Mouse (Mus musculus) urinary bladder, postnatal 14 days (tissue): ENCODE measurements around the gene Soat2.
A peak's percentile ranks its signal among the peaks of the same experiment; 100 is the strongest.

Source experiments
- DNase-seq: peaks from one replicate; pipeline ENCODE4 v3.0.0; 2021; ENCODE audit warnings: low spot score

The Soat2 gene

DNA sequence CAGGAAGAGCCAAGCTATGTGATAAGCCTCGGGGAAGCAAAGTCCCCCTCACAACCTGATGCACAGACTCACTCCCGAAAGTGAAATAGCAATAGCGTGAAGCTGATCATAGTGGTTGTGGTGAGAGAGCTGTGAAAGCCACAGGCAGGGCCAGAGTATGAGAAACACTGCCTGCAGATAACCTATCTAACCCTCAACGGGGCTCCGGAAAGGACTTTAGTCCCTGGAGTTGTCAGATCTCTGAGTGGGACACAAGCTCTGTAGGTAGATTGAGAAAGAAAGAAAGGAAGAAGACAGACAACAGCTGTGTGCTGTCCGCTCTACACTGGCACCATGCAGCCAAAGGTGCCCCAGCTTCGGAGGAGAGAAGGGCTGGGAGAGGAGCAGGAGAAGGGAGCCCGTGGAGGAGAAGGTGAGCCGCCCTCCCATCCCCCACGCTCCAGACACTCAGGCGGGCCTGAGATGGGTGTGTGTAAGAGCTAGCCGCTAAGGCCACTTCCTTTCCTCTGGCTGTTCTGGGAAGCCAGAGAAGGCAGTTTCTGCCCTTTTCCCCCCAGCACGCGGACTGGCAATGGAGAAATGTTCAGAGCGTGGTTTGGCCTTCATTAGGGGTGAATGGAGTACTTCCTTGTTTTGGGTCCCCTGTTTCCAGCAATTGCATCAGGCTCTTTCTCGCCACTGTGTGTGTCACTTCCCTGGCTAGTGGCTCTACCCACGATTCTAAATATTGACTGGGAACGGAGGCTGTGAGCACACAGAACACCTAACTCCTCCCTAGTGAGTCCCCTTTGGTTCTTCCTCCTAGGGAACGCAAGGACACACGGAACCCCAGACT lies at the start of gene Soat2:
Gene Soat2, plus strand, starts transcription at position 226 of the 835 bp plus-strand sequence.
- DNase-seq = peak; percentile 58

GRCm38 (mm10) chr15:102100996-102101671 lies 49.2 kb upstream of the Soat2 start:
- DNase-seq = peak; percentile 41

- peak; percentile 51 for DNase-seq
These were observed 48.4 kb upstream of the Soat2 start for GRCm38 (mm10) chr15:102101672-102102541.

DNA sequence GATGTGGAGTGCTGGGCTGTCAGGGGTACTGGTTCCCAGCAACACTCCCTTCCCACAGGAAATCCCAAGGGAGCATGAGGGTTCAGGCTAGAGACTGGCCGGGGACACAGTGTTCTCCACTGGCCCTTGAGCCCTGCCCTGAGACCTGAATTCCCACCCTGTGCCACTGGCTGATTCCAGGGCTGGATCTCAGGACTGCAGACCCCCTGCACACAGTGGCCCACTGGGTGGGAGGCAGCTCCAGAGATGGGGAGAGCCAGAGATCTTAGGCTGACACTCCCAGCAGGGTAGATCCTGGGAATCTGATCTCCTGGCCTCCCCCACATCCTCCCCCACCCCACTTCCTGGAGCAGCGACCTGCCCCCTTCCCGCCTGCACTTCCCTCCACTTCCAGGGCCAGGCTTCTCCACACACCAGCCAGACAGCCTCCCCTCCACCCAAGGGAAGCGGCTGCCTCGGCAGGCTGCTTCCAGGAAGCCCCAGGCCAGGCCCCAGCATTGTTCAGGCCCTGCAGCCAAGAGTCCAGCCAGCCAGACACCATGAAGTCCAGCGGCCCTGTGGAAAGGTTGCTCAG lies 47.7 kb upstream of the Soat2 start:
- DNase-seq = peak; percentile 55

GRCm38 (mm10) chr15:102103371-102103946 lies 46.9 kb upstream of the Soat2 start:
- peak; percentile 56 for DNase-seq

DNA sequence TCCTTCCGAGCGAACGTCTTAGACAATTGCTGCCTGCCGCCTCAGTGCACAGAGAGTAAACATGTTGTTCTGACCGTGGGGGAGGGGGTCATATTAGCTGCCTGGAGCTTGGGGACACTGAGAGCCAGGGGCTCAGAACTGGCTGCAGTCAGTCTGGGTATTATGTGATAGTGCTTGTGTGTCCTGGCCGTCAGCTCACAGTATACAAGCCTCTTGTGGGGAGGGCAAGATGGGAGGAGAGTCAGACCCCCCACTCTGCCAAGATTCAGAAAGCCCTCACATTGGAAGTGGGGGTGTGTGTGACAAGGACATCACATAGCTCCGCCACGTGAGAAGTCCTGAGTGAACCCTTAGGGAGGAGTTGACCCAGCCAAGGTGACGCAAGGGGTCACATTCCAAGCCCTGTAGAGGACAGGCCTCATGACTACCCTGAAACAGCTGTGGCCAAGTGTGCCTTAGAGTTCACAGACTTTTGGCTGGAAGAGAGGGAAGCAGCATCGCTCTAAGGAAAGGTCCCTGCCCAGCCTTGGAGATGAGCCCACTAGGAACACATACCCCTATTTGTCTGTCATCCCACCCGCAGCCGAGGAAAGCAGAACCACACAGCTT lies 46.3 kb upstream of the Soat2 start:
- DNase-seq = peak; percentile 75

DNA sequence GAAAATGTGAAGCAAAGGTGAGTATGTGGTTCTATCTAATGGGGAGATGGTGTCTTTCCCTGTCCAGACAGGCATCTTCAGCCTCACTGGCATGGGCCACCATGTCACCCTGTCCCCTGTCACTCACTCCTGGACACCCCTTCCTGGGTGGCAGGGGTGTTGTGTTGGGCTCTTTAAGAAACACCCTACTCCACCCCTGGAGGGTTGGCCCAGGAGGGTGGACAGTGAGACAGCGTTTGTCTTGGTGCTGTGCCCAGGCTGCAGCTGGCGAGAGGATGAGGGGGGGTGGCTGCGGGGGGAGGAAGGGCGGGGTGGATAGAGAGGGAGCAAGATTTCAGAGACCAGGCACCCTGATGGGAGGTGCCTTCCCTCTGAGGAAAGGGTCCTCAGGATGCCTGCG lies 45.0 kb upstream of the Soat2 start:
- peak; percentile 82 for DNase-seq

GRCm38 (mm10) chr15:102105764-102106730 lies 44.3 kb upstream of the Soat2 start:
- DNase-seq = peak; percentile 44

DNA sequence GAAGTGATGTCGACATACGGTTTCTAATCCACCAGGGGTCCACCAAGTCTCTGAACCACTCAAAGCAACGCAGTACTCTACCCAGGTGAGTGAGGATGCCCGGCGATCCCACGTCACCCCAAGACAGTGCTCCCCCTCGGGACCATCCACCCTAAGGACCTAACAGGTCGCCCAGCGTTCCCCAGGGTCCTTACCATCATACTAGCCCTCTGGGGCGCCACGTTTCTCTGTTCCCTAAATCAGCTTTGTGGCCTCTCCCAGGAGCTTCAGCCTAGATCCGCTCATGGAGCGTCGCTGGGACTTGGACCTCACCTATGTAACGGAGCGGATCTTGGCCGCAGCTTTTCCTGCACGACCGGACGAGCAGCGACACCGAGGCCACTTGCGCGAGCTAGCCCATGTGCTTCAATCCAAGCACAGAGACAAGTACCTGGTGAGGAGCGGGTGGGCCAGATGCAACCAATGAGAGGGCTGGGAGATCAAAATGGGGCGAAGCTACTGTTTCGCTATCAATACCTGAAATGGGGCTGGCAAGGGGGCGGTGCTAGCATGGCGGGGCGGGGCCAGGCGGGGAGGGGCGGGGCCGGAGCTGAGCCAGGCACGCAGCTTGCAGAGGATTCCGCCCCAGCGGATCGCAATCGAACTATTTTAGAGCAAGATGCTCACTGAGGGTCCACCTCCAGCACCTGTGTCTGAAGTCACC lies 43.4 kb upstream of the Soat2 start:
- DNase-seq = peak; percentile 46

- peak; percentile 78 for DNase-seq
These were observed 42.4 kb upstream of the Soat2 start for GRCm38 (mm10) chr15:102107689-102108573.

DNA sequence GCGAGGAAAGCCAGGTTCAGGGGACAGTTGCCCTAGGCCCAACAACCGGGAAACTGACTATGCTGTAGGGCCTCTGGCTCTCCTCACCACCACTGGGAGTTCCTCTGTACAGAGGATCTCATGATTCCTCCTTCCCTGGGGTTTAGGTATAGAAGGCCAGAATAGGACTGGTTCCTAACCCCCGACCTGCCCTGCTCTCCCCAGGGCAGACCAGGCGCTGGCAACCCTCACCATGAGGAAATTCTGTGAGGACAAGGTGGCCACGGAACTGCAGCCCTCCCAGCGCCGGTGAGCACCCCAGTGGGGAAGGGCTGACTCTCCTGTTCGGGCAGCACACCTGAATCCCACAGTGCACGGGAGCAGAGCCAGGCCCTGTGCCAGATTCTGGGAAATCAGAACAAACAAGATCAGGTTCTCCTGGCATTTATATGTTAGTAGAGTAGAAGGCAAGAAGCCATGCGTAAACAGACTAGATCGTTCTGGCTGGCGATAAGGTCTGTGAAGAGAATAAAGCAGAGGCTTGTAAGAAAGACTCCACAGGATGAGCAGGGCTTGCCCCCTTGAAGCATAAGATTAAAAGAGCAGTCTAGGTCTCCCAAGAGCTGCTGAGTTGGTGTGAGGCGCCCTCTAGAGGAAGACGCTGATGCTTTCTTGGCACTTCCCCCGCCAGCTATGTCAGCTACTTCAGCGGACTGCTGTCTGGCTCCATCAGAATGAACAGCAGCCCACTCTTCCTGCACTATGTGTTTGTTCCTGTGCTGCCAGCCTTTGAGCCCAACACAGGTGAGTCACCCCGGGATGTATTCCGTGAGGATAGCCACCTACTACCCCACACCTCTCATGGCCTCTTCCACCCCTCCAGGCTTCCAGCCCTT lies 41.4 kb upstream of the Soat2 start:
- peak; percentile 81 for DNase-seq

- no peak for DNase-seq
These were observed 40.1 kb upstream of the Soat2 start for GRCm38 (mm10) chr15:102110271-102110670.

DNA sequence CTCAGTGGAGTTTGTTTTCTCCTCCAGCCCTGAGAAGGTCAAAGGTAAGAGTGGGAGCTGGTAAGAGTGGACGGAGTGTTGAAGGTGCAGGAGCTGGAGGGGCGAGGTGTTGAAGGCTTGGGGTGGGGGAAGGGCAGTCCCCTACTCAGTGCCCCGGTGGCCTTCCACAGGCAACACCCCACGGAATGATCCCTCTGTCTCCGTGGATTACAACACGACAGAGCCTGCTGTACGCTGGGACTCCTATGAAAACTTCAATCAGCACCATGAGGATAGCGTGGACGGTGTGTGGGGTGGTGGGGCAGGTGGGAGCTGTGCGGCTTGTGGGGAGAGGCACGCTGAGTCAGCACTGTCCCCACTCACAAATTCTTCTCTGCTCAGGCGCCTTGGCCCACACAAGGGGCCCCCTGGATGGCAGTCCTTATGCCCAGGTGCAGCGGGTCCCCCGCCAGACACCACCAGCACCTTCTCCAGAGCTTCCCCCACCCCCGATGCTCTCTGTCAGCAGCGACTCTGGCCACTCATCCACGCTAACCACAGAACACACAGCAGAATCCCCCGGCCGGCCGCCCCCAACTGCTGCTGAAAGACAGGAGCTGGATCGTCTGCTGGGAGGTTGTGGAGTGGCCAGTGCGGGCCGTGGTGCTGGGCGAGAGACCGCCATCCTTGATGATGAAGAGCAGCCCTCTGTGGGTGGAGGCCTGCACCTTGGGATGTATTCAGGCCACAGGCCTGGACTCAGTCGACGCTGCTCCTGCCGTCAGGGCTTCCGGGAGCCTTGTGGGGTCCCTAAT lies 39.4 kb upstream of the Soat2 start:
- DNase-seq = no peak

GRCm38 (mm10) chr15:102111495-102111829 lies 38.9 kb upstream of the Soat2 start:
- no peak for DNase-seq

- no peak for DNase-seq
These were observed 38.1 kb upstream of the Soat2 start for GRCm38 (mm10) chr15:102112181-102112580.

DNA sequence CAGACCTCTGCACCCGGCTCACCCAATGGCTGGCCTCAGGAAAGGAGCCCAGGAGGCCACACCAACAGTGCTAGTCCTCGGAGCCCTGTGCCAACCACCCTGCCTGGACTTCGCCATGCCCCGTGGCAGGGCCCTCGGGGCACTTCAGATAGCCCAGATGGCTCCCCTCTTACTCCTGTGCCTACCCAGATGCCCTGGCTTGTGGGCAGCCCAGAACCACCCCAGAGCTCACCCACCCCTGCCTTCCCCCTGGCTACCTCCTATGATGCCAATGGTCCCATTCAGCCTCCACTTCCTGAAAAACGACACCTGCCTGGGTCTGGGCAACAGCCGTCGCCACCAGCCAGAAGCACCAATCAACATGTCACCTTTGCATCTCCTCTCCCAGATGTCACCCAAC lies 37.5 kb upstream of the Soat2 start:
- DNase-seq = no peak

DNA sequence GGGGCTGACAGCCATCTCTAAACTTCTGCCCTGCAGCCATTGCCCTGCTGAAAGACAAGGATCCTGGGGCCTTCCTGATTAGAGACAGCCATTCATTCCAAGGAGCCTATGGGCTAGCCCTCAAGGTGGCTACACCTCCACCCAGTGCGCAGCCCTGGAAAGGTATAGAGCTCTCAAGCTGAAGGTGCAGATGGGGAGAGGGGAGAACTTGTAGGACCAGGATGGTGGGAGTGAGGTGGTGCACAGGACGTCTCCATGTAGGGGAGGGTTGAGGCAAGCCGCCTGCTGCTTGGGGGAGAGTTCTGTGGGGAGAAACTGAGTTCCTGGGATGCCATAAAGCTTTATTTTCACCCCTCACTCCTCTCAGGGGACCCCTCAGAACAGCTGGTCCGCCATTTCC lies 36.7 kb upstream of the Soat2 start:
- no peak for DNase-seq
